Mouse (Mus musculus): Measurements from ENCODE around the gene Slc12a1.

DNA sequence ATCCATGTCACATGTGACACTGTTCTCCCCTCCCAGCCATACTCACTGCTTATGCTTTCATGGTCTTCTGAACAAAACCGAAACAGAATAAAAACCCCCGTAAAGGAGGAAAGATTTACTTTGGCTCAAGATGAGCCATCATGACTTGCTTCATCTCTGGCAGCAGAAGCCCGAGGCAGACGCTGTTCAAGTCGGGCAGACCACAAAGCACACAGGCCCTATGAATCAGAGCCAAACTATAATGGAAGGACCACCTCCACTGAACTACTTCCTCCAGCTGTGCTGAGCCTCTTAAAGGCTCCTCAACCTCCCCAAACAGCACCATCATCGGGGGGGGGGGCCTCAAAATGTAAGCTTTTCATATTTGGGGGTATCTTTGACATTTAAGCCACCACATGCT lies 65.0 kb downstream of the Slc12a1 start:
- no peak for TF ChIP-seq CTCF (IDR thresholded peaks at IDR 0.05; ENCODE audit: low read depth, low read length)
- no peak for TF ChIP-seq POLR2A (IDR thresholded peaks at IDR 0.05; ENCODE audit: borderline replicate concordance, low read depth, low read length)

All from bone marrow macrophage, adult 2 months (primary cell).